Mouse (Mus musculus) mouse embryonic stem cell (cell line): ENCODE data around the gene Thoc5.

ENCODE experiments used
- in situ Hi-C, 2 experiments: fragments of 300-500 bp; cut with MboI; formaldehyde crosslinking; loops; 1 replicate in 1 of 2; 3 replicates in 1 of 2; pipeline ENCODE4 v1.14.3; 2019 to 2020; ENCODE audit warnings: low sequenced_read_pairs in 2 of 2, low pct_unique_long_range_greater_than_20kb in 1 of 2, mixed read lengths in 1 of 2; ENCODE audit not compliant: unreplicated experiment in 1 of 2

Thoc5 gene

DNA sequence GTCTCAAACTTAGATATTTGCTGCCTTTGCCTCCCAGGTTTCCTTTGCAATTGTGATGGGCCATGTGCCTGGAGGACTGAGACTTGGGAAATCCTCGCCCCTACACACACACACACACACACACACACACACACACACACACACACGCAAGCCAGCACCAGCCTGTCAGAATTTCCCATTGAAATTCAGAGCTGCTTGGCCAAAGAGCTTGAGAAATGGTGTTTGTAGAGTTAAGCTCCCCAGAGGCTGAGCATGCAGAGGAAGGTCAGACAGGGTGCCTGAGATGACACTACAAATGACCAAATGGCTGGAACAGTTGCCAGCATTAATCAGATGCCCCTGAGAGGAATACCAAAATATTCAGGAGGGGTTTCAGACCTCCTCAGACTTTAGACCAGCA lies 71.2 kb downstream of the Thoc5 start:
- in situ Hi-C loops = no loop called here

DNA sequence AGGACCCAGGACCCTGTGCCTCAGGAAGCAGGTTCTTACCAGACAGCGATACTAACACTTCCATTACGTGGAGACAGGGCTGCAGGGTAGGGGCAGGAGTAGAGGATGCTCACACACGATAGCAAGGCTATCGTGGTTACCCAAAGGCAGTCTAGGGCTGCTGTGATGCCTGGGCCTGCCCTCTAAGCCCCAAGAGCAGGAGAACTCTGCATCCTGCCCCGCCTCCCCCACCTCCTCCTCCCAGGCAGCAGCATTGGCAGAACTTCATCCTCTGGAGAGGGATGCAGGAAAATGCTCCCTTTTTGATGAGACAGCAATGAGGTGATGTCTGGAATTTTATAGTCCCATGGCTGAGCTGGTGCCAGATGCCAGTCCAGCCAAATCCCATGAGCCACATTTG lies 71.8 kb downstream of the Thoc5 start:
- in situ Hi-C loops = no loop called here

DNA sequence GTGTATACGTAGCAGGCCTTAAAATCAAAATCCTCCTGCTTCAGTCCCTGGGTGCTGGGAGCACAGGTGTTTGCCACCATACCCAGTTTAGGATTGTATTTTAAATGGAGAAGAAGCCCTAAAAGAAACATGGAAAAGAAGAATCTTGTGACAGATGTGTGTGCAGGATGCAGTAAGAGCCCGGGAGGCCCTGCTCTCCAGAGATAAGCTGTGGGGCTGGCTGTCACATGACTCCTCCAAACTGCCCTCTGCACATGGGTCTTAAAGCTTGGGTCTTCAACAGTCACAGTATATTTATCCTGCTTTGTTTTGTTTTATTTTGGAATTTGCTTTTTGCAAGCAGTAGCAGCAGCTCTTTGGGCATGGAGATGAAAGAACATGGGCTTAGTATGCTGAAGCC lies 72.4 kb downstream of the Thoc5 start:
- in situ Hi-C loops = no loop called here

DNA sequence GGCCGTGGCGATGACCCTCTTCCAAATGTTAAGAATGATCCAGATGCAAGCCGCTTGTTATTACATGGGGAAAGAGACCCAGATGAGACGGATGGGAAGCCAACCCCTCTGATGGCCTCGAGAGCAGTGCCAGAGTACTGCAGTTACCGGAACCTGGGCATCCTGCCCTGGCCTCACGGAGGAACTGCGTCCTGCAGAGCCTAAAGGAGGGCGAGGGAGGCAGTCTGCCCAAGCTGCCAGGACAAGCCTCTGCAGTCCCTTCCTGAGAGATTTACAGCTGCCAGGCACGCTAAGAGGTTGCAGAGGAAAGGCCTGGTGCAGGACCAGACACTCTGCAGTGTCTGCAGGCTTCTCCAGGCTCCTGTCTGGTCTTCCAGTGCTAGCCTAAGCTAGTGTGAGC lies 73.3 kb downstream of the Thoc5 start:
- in situ Hi-C loops = no loop called here

DNA sequence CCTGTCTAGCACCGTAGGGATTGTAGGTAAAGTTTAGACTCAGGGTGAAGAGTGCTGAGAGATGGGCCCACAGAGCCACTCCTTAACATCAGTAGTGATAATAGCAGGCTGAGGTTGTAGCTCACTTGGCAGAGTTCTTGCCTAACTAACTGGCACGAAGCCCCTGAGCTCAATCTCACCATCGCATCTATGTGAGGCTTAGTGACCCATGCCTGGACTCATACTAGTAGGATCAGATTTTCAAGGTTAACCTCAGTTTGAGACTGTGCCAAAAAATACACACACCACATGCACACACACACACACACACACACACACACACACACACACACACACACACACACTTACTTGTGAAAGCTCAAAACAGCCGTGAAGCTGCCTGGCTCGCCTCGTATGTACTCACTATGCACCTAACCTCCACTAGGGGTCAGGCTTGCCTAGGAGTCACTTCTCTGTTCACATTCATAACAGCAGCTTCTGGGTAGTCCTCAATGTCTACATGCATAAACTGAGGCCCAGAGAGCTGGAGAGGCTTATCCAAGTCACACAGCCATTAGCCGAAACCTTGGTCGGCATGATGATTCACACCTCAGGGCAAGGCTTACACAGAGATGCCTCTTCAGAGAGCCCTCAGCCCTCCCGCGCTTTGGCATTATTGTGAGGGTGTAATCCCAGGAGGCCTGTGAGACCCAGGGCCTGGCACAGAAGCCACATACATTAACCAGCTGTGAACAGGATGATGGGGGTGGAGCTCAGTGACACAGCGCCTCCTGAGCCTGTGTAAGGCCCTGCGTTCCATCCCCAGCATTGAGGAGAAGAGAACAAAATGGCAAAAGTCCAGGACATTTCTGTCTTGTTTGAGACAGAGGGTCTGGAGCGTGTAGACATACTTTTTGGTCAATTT lies 78.1 kb downstream of the Thoc5 start:
- in situ Hi-C loops = no loop called here

DNA sequence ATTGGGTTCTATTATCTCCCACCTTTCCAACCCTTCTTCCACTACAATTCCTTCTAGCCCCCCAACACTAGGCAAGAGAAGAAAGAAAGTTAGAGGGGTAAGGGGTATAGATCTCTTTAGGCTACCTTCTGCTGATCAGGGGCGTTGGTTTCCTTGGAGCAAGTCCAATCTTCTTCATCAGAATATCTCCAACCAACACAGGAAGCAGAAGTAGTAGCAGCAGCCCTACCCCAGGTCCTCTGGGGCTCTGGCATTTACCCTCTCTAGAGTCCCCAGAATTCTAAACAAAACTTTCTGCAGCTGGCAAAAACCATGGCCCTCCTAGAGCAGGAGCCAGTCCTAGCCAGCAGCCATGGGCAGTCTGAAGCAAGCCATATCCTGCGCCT lies 78.7 kb downstream of the Thoc5 start:
- in situ Hi-C loops = no loop called here

DNA sequence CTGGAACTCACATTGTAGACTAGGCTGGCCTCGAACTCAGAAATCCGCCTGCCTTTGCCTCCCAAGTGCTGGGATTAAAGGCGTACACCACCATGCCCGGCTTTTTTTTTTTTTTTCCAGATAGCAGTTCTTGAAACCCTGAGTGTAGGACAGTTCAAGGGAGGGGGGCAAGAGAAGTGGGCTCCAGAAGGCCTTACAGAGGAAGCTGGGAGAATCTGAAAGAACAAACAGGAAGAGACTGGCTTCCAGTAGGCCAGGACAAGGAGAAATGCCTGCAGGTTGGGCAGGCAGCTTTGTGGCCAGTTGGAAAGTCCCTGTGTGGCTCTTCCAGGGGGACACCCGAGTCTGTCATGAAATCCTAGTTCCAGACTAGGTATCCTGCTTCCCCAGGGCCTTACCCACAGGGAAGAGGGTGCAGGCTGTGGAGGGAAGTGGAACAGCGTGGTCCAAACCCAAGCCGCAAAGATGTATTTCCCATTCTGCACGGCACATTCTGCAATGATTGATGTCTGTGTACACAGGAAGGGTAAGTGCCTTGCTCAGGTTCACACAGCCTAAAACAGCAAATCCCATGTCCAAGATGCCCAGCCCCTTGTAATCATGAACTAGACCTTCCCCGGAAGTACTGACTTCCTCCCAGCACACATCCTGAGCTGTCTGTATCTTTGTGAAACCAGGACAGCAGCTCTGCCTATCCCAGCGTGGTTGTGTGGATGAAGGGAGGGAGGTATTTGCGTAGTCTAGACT lies 79.4 kb downstream of the Thoc5 start:
- in situ Hi-C loops = no loop called here

DNA sequence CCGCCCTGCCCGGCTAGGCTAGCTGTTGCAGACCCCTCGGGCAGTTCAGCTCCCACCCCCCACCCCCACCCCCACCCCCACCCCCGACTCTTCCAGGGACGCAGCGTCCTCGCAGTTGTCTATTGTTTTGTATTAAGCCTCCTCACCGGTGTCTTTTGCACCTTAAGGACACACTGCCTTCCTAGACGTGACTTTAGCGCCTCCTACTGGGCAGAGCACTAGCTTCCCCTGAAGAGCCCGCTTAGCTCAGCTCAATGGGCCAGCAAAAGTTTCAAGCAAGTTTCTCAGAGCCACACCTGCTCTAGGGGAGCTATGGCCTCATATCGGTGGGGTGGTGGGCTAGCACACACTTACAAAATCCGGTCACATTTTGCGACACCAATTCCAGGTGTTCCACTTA lies 80.5 kb downstream of the Thoc5 start:
- in situ Hi-C loops = no loop called here
